Mouse (Mus musculus) lung, adult 2 months (tissue): Measurements from ENCODE around the gene Dolk.

ENCODE experiments used
- CTCF ChIP-seq: fragments of 200-500 bp; IDR thresholded peaks from 2 replicates; pipeline ENCODE4 v1.5.1; 2011; ENCODE audit warnings: mild to moderate bottlenecking, low read length, control low read depth; ENCODE audit not compliant: insufficient read depth
- POLR2A ChIP-seq: fragments of 200-500 bp; IDR thresholded peaks from 2 replicates; pipeline ENCODE4 v1.6.1; 2011; ENCODE audit warnings: low read depth, mild to moderate bottlenecking, control low read depth, low read length, borderline replicate concordance; ENCODE audit errors: extremely low read depth

DNA sequence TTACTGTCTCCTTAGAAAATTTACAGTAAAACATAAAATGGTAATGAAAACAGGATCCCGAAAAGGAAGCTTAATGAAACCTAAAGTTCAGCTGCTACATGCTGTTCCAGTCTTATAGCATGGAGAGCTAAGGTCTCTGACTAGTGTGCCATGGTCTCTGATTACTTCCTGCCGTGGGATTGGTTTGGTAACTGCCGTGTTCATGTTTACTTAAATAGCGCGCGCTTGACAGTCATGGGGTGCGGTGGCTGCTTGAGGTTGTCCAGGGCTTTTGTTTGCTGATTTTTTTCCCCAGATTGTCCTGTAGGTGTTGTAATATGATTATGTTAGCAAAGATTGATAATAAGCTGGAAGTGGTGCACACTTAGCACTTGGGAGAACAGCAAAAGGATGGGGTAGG is 20.0 kb upstream of the Dolk start:
- TF ChIP-seq CTCF (no peak), POLR2A (no peak)
